Mouse (Mus musculus): ENCODE measurements around the gene Gabra2. TPM values are rescaled to one million over a fixed set of nuclear protein-coding genes. Genes with fewer than 3 reads are reported as not detected.
A peak's percentile ranks its signal among the peaks of the same experiment; 100 is the strongest.

Gene Gabra2
- total and polyA plus RNA-seq, 2 experiments from 2014 or later: 29.4 to 72.4 TPM

- ATAC-seq (ENCODE audit: low FRiP score) (no peak), DNase-seq (ENCODE audit: low spot score) (peak; percentile 15)
- Histone ChIP-seq H3K4me2 (ENCODE audit: low read depth, low read length, poor library complexity, severe bottlenecking) (peak overlapping the region; percentile 68), H3K36me3 (ENCODE audit: insufficient read depth, low read length) (no peaks in the 10 kb centered on the region), H3K4me3 (ENCODE audit: low read depth, low read length) (peak overlapping the region; percentile 76), H3K9ac (replicated peaks; ENCODE audit: low read length, poor library complexity, severe bottlenecking) (peak overlapping the region; percentile 87), H3K27me3 (ENCODE audit: insufficient read depth, low read length) (no peaks in the 10 kb centered on the region), H3K9me3 (ENCODE audit: low read length) (no peaks in the 10 kb centered on the region), H3K4me1 (ENCODE audit: insufficient read depth, low read length) (no peaks in the 10 kb centered on the region), H3K27ac (ENCODE audit: low read depth, low read length) (peak overlapping the region; percentile 93)
- 12% methylated on average over 10 of the region's 10 CpGs for WGBS
- TF ChIP-seq CTCF (IDR thresholded peaks at IDR 0.05): no peak
Observed at GRCm38 (mm10) chr5:71094776-71095175, 873 bp downstream of the Gabra2 start.

- no peaks in the 10 kb centered on the region for H3K9me3 ChIP-seq (ENCODE audit: low read length)
- H3K4me3 ChIP-seq (ENCODE audit: low read depth, low read length): peak overlapping the region; percentile 76
- H3K27me3 ChIP-seq (ENCODE audit: insufficient read depth, low read length): no peaks in the 10 kb centered on the region
- no peaks in the 10 kb centered on the region for H3K36me3 ChIP-seq (ENCODE audit: insufficient read depth, low read length)
- peak; percentile 68 for DNase-seq (ENCODE audit: low spot score)
- WGBS: 51% methylated on average over 2 of the region's 2 CpGs
- peak; percentile 76 for TF ChIP-seq CTCF (IDR thresholded peaks at IDR 0.05)
- H3K27ac ChIP-seq (ENCODE audit: low read depth, low read length): no peak overlapping the region
- peak overlapping the region; percentile 68 for H3K4me2 ChIP-seq (ENCODE audit: low read depth, low read length, poor library complexity, severe bottlenecking)
- no peak overlapping the region for H3K9ac ChIP-seq (replicated peaks; ENCODE audit: low read length, poor library complexity, severe bottlenecking)
- ATAC-seq (ENCODE audit: low FRiP score): no peak
- H3K4me1 ChIP-seq (ENCODE audit: insufficient read depth, low read length): no peaks in the 10 kb centered on the region
Observed at GRCm38 (mm10) chr5:71093807-71094206, 1.8 kb downstream of the Gabra2 start.

GRCm38 (mm10) chr5:71092475-71092874 lies 3.2 kb downstream of the Gabra2 start:
- H3K27me3 ChIP-seq (ENCODE audit: insufficient read depth, low read length): no peaks in the 10 kb centered on the region
- H3K36me3 ChIP-seq (ENCODE audit: insufficient read depth, low read length): no peaks in the 10 kb centered on the region
- H3K9me3 ChIP-seq (ENCODE audit: low read length): no peaks in the 10 kb centered on the region
- peak; percentile 83 for TF ChIP-seq CTCF (IDR thresholded peaks at IDR 0.05)
- H3K4me2 ChIP-seq (ENCODE audit: low read depth, low read length, poor library complexity, severe bottlenecking): peak overlapping the region; percentile 40
- no peak overlapping the region for H3K9ac ChIP-seq (replicated peaks; ENCODE audit: low read length, poor library complexity, severe bottlenecking)
- DNase-seq (ENCODE audit: low spot score): peak; percentile 90
- no peaks in the 10 kb centered on the region for H3K4me1 ChIP-seq (ENCODE audit: insufficient read depth, low read length)
- H3K27ac ChIP-seq (ENCODE audit: low read depth, low read length): no peak overlapping the region
- peak overlapping the region; percentile 16; the same call in 1 of the 2 replicates for H3K4me3 ChIP-seq (ENCODE audit: low read depth, low read length)
- no peak for ATAC-seq (ENCODE audit: low FRiP score)

- Histone ChIP-seq H3K9ac (replicated peaks; ENCODE audit: low read length, poor library complexity, severe bottlenecking) (no peak overlapping the region), H3K4me2 (ENCODE audit: low read depth, low read length, poor library complexity, severe bottlenecking) (peak overlapping the region; percentile 40), H3K27me3 (ENCODE audit: insufficient read depth, low read length) (no peaks in the 10 kb centered on the region), H3K36me3 (ENCODE audit: insufficient read depth, low read length) (no peaks in the 10 kb centered on the region), H3K4me1 (ENCODE audit: insufficient read depth, low read length) (no peaks in the 10 kb centered on the region), H3K4me3 (ENCODE audit: low read depth, low read length) (no peak overlapping the region), H3K27ac (ENCODE audit: low read depth, low read length) (no peak overlapping the region), H3K9me3 (ENCODE audit: low read length) (no peaks in the 10 kb centered on the region)
- ATAC-seq (ENCODE audit: low FRiP score): no peak
- DNase-seq (ENCODE audit: low spot score): no peak
- TF ChIP-seq CTCF (IDR thresholded peaks at IDR 0.05): no peak
- WGBS: 75% methylated on average over 2 of the region's 2 CpGs
Observed at GRCm38 (mm10) chr5:71091926-71092325, 3.7 kb downstream of the Gabra2 start.

GRCm38 (mm10) chr5:71078861-71079260 lies 16.8 kb downstream of the Gabra2 start:
- DNase-seq (ENCODE audit: low spot score) (no peak), ATAC-seq (ENCODE audit: low FRiP score) (no peak)
- Histone ChIP-seq H3K4me3 (ENCODE audit: low read depth, low read length) (no peak overlapping the region), H3K27me3 (ENCODE audit: insufficient read depth, low read length) (no peaks in the 10 kb centered on the region), H3K36me3 (ENCODE audit: insufficient read depth, low read length) (no peaks in the 10 kb centered on the region), H3K9me3 (ENCODE audit: low read length) (no peaks in the 10 kb centered on the region), H3K4me1 (ENCODE audit: insufficient read depth, low read length) (no peaks in the 10 kb centered on the region), H3K27ac (ENCODE audit: low read depth, low read length) (no peak overlapping the region), H3K4me2 (ENCODE audit: low read depth, low read length, poor library complexity, severe bottlenecking) (no peak overlapping the region), H3K9ac (replicated peaks; ENCODE audit: low read length, poor library complexity, severe bottlenecking) (no peak overlapping the region)
- TF ChIP-seq CTCF (IDR thresholded peaks at IDR 0.05): no peak
- 92% methylated on average over 5 of the region's 5 CpGs for WGBS

GRCm38 (mm10) chr5:71061696-71062095 lies 34.0 kb downstream of the Gabra2 start:
- H3K27me3 ChIP-seq (ENCODE audit: insufficient read depth, low read length): no peaks in the 10 kb centered on the region
- no peak for DNase-seq (ENCODE audit: low spot score)
- TF ChIP-seq CTCF (IDR thresholded peaks at IDR 0.05): no peak
- no peak overlapping the region for H3K9ac ChIP-seq (replicated peaks; ENCODE audit: low read length, poor library complexity, severe bottlenecking)
- no peaks in the 10 kb centered on the region for H3K36me3 ChIP-seq (ENCODE audit: insufficient read depth, low read length)
- no peak overlapping the region for H3K27ac ChIP-seq (ENCODE audit: low read depth, low read length)
- no peaks in the 10 kb centered on the region for H3K9me3 ChIP-seq (ENCODE audit: low read length)
- ATAC-seq (ENCODE audit: low FRiP score): no peak
- no peaks in the 10 kb centered on the region for H3K4me1 ChIP-seq (ENCODE audit: insufficient read depth, low read length)
- no peak overlapping the region for H3K4me3 ChIP-seq (ENCODE audit: low read depth, low read length)
- WGBS: 71% methylated on average over 3 of the region's 3 CpGs
- H3K4me2 ChIP-seq (ENCODE audit: low read depth, low read length, poor library complexity, severe bottlenecking): no peak overlapping the region
